Mouse (Mus musculus): ENCODE measurements around the gene 1700020D05Rik. TPM values are rescaled to one million over a fixed set of nuclear protein-coding genes. Genes with fewer than 3 reads are reported as not detected.

1700020D05Rik gene
- total RNA-seq, 2 experiments from 2014 or later = 0.78 to 1.0 TPM

DNA sequence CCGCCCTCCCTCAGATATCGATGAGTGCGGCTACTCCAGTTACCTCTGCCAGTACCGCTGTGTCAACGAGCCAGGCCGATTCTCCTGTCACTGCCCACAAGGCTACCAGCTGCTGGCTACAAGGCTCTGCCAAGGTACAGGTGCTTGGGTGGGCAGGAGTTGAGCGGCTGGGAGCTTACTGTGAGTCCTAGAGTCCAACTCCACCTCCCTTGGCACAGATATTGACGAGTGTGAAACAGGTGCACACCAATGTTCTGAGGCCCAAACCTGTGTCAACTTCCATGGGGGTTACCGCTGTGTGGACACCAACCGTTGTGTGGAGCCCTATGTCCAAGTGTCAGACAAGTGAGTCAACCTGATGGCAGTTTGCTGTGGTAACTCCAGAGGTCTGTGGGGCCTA, 23.6 kb downstream of the 1700020D05Rik start:
- DNase-seq (ENCODE audit: low spot score) = no peak
- intact Hi-C loops (cut with DNase I) = no loop called here

DNA sequence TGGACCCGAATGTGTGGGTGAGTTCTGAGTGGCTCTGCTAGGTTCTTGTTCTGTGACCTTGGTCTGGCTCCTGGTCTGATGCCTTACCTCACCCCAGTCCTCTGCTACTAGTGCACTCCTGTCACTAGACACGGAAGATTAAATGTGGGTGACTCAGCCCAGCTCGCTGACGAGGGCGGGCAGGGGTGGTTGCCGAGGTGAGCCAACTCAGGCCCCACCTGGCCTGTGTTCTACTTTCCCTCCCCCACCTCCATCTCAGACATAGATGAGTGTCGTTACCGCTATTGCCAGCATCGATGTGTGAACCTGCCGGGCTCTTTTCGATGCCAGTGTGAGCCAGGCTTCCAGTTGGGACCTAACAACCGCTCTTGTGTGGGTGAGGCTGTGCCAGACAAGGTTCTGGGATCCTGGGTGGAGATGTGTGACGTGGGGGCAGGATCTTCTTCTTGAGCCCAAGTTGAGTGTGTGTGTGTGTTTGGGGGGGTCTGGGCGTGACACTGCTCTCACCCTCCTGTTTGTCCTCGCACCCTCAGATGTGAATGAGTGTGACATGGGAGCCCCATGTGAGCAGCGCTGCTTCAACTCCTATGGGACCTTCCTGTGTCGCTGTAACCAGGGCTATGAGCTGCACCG, 25.8 kb downstream of the 1700020D05Rik start:
- DNase-seq (ENCODE audit: low spot score) = no peak
- intact Hi-C loops (cut with DNase I) = no loop called here

GRCm38 (mm10) chr19:5477004-5477667, 26.5 kb downstream of the 1700020D05Rik start:
- no peak for DNase-seq (ENCODE audit: low spot score)
- intact Hi-C loops (cut with DNase I) = no loop called here

GRCm38 (mm10) chr19:5475069-5475714, 28.4 kb downstream of the 1700020D05Rik start:
- no peak for DNase-seq (ENCODE audit: low spot score)
- intact Hi-C loops (cut with DNase I) = no loop called here

DNA sequence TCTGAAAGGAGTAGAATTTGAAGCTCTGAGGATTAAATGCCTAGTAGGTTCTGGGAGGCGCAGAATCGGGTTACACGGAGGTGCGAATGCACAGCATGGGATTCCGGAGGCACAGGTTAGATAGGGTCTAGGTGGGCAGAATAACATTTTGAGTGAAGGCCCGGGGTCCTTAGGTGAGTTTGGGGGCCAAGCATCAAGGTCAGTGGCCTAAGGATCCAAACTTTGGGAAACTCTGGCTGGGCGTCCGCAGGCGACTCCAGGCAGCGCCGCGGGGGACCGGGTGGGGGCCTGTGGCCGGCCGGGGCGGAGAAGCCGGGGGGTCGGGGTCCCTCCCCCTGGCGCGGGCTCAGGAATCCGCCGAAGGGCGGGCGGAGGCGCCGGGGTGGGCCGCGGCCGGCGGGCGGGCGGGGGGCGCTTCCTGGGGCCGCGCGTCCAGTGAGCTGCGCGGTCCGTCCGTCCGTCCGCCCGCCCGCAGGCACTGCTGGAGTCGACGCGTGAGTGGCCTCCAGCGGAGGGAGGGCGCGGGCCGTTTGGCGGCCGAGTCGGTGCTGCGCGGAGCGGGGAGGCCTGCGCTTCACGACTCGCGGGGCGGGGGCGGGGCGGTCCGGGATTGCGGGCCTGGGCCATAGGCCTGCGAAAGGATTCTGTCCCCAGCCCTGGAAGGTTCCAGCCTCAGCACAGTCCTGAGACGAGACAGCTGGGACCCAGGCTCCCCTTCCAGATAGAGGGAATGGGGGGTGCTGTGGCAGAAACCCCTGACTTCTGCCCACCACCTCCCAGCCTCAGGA, 29.1 kb downstream of the 1700020D05Rik start:
- intact Hi-C loops (cut with DNase I) = no loop called here
- no peak for DNase-seq (ENCODE audit: low spot score)

GRCm38 (mm10) chr19:5473720-5474119, 29.9 kb downstream of the 1700020D05Rik start, which contains the start of gene Efemp2:
Efemp2 (plus strand) TSS chr19:5473954.
- DNase-seq (ENCODE audit: low spot score) = peak; percentile 78
- intact Hi-C loops (cut with DNase I) = no loop called here

- intact Hi-C loops (cut with DNase I) = no loop called here
- DNase-seq (ENCODE audit: low spot score) = no peak
Measured at GRCm38 (mm10) chr19:5472857-5473256, 30.7 kb downstream of the 1700020D05Rik start.

DNA sequence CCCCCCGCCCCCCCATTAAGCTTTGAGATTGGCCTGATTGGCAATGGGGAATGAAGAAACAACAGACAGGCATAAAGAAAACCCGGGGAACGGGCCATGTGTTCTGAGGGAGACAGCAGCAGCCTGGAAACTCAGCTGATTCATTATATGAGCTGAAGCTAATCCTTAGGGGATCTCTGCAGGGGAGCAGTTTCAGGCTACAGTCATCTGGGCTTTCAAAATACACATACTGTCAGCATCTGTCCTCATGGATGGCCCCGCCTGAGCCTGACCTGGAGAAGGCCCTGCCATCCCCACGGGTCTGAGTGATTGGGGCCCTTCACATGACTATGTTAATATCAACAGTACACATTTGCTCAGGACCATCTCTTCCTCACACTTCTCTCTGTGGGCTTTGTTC, 31.7 kb downstream of the 1700020D05Rik start:
- DNase-seq (ENCODE audit: low spot score) = no peak
- intact Hi-C loops (cut with DNase I) = no loop called here

DNA sequence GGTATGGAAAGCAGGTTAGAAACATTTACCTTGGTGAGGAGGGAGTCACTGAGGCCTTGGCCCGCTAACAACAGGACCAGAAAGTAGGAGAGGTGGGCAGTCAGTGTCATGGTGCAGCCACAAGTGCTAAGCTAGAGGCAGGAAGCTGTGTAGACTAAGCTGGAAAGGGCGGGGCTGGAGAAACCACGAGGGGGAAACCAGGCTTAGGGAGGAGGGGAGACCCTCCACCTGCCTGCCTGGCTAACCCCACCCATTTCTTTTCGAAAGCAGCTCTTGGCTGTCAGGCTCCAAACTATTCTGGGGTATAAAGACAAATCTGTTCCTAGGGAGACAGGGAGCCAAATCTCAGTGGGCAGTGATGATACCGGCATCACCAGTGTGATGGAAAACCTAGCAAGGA, 35.2 kb downstream of the 1700020D05Rik start, which contains the start of gene Ctsw:
Ctsw (minus strand) TSS at position 134 of the 400 bp plus-strand sequence.
- intact Hi-C loops (cut with DNase I) = no loop called here
- no peak for DNase-seq (ENCODE audit: low spot score)

- intact Hi-C loops (cut with DNase I) = no loop called here
- no peak for DNase-seq (ENCODE audit: low spot score)
Measured at GRCm38 (mm10) chr19:5466916-5467500, 36.6 kb downstream of the 1700020D05Rik start.

GRCm38 (mm10) chr19:5465037-5465436, 38.5 kb downstream of the 1700020D05Rik start:
- intact Hi-C loops (cut with DNase I) = loop anchor here (2.0 kb wide), 1 partner anchor 22 kb away; no protein-coding TSS in a partner anchor
- no peak for DNase-seq (ENCODE audit: low spot score)

- no peak for DNase-seq (ENCODE audit: low spot score)
- intact Hi-C loops (cut with DNase I) = loop anchor here (2.0 kb wide), 1 partner anchor 23 kb away; no protein-coding TSS in a partner anchor
Measured at GRCm38 (mm10) chr19:5463791-5464562, 39.6 kb downstream of the 1700020D05Rik start.

DNA sequence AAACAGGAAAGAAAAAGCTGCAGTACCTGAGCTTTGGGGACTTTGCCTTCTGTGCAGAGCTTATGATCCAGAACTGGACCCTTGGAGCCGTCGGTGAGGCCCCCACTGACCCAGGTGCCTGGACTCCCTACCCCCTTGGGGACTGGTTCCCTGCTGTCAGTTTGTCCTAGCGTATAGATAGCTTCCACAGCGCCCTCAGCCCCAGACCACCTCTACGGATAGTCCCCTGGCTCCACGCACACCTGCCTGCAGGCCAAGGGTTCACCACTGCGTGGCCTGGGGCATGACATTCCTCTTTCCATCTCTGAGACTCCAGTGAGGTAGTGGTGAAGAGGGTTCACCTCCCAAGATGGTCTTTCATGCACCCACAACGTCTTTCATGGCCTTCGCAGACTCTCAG, 40.4 kb downstream of the 1700020D05Rik start:
- DNase-seq (ENCODE audit: low spot score) = no peak
- intact Hi-C loops (cut with DNase I) = no loop called here

DNA sequence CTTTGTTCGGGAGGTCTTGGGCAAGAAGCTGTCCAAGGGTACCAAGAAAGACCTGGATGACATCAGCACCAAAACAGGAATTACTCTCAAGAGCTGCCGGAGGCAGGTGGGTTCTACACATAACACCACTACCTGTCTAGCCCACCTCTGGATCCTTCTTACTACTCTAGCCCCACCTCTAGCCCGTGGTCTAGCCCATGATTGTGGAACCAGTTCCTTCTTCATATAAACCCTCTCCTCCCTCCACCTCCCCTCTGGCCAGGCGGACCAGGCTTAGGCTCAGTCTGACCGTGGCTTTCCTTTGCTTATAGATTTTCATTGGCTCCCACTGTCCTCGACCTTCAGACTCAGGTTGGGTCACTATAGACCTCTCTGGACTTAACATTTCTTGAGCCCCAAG, 42.2 kb downstream of the 1700020D05Rik start:
- DNase-seq (ENCODE audit: low spot score) = no peak
- intact Hi-C loops (cut with DNase I) = no loop called here

GRCm38 (mm10) chr19:5460465-5460911, 43.1 kb downstream of the 1700020D05Rik start, which contains the start of gene Fibp:
Fibp (plus strand) TSS chr19:5460615.
- intact Hi-C loops (cut with DNase I) = no loop called here
- peak; percentile 78 for DNase-seq (ENCODE audit: low spot score)

DNA sequence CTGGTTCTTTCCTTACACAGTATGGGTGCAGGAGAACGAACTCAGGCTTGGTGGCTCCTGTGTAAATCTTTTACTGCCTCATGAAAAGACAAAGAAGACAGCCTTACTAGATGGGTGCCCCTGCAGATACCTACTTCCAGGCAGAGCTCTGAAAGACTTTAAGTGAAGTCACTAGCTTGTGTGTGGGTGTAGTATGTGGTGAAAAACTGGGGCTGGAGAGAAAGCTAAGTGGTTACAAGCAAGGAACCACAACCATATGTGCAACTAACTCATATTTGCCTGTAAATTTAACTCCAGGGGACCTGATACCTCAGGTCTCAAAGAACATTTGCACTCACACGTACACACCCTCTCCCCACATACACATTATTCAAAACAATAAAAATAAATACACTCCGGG, 43.7 kb downstream of the 1700020D05Rik start:
- DNase-seq (ENCODE audit: low spot score) = no peak
- intact Hi-C loops (cut with DNase I) = no loop called here

GRCm38 (mm10) chr19:5459019-5459418, 44.6 kb downstream of the 1700020D05Rik start:
- no peak for DNase-seq (ENCODE audit: low spot score)
- intact Hi-C loops (cut with DNase I) = no loop called here

- DNase-seq (ENCODE audit: low spot score) = no peak
- intact Hi-C loops (cut with DNase I) = no loop called here
Measured at GRCm38 (mm10) chr19:5457746-5458442, 45.7 kb downstream of the 1700020D05Rik start, which contains the start of gene Ccdc85b. Ccdc85b (minus strand) TSS chr19:5457894.
